Mouse (Mus musculus) heart, embryonic 11.5 days (tissue): ENCODE measurements around the gene Washc2. TPM values are rescaled to one million over a fixed set of nuclear protein-coding genes. Genes with fewer than 3 reads are reported as not detected.

Source experiments
- ATAC-seq: fragments of 200-750 bp; cut with Nextera tagmentation; replicated peaks from 2 replicates; pipeline ENCODE4 v1.8.0; 2017; ENCODE audit warnings: moderate library complexity; ENCODE audit not compliant: insufficient number of reproducible peaks, low FRiP score, low TSS enrichment
- H3K27ac ChIP-seq: fragments of 300-500 bp; sonication (generic); 2 replicates; pipeline ENCODE4 v1.5.1; 2014; ENCODE audit warnings: mild to moderate bottlenecking, low read depth, low read length
- H3K27me3 ChIP-seq: fragments of 300-500 bp; sonication (generic); 2 replicates; pipeline ENCODE4 v1.6.1; 2014; ENCODE audit warnings: mild to moderate bottlenecking, low read length, mixed read lengths; ENCODE audit not compliant: control insufficient read depth, insufficient read depth
- H3K36me3 ChIP-seq: fragments of 300-500 bp; sonication (generic); 2 replicates; pipeline ENCODE4 v1.6.1; 2014; ENCODE audit warnings: mild to moderate bottlenecking, low read length, moderate library complexity, mixed read lengths; ENCODE audit not compliant: control insufficient read depth, insufficient read depth
- H3K4me1 ChIP-seq: fragments of 300-500 bp; sonication (generic); 2 replicates; pipeline ENCODE4 v1.6.1; 2014; ENCODE audit warnings: low read length; ENCODE audit not compliant: control insufficient read depth, insufficient read depth
- H3K4me2 ChIP-seq: fragments of 300-500 bp; sonication (generic); 2 replicates; pipeline ENCODE4 v1.6.1; 2014; ENCODE audit warnings: mild to moderate bottlenecking, moderate library complexity
- H3K4me3 ChIP-seq: fragments of 300-500 bp; sonication (generic); 2 replicates; pipeline ENCODE4 v1.5.1; 2014; ENCODE audit warnings: low read depth, low read length
- H3K9ac ChIP-seq: fragments of 300-500 bp; sonication (generic); 2 replicates; pipeline ENCODE4 v1.6.1; 2014; ENCODE audit warnings: mild to moderate bottlenecking, low read depth, low read length, moderate library complexity
- H3K9me3 ChIP-seq: fragments of 300-500 bp; sonication (generic); replicated peaks from 2 replicates; pipeline ENCODE4 v1.6.1; 2016; ENCODE audit warnings: low read length; ENCODE audit not compliant: control insufficient read depth
- WGBS: fragments of 180-500 bp; shearing (Covaris S2); extraction: QIAGEN DNeasy Blood & Tissue Kit; methylation state at CpG from one replicate; pipeline ENCODE4 v1.1.7; 2014; ENCODE audit not compliant: insufficient replicate concordance; 5-methylcytosine and 5-hydroxymethylcytosine counted together
- polyA plus RNA-seq: library from polyadenylated mRNA; unstranded; fragments of >200 nt; fragmentation: Nextera tagmentation; extraction: Ambion mirVana; gene quantifications from 2 replicates; pipeline ENCODE4 v1.2.1, GENCODE M21; 2014

Washc2 gene
- polyA plus RNA-seq, 1 experiment from 2014 or later, result 31.1 TPM

DNA sequence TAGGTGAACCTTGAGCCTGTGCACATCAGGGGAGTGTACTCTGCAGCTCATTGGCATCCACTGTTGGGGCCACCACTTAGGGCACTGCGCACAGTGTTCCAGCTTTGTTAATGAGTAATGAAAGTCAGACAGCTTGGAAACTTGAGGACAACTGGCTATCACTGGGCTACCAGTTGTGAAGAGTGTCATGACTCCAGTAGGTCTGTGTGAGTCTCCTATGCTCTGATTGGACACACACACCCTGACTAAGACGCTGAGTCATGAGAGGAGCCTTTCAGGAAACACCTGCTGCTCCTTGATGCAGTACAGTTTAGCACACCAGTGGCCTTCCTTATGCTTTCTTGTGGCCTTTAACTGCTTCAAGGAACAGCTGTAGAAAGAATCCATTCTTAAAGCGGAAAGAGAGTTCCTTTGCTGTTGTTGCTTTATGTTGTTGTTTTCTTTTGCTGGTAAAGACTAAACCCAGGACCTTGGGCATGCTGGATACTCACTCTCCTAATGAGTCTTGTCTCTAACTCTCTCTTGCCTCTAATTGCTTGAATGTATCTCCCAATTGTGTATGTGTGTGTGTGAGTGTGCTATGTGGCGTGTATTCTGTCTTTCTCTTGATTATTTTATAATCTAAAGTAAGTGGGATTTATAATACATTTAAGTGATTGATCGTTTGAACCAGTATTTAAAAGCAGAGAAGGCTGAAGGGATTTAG, 79.2 kb downstream of the Washc2 start:
- Histone ChIP-seq H3K4me1 (no peaks in the 10 kb centered on the region), H3K4me3 (no peak overlapping the region), H3K9me3 (no peaks in the 10 kb centered on the region), H3K27me3 (no peaks in the 10 kb centered on the region), H3K9ac (no peak overlapping the region), H3K27ac (no peak overlapping the region), H3K36me3 (no peaks in the 10 kb centered on the region), H3K4me2 (no peak overlapping the region)
- ATAC-seq, result peak; percentile 63
- 62% methylated on average over 5 of the region's 5 CpGs for WGBS

- WGBS, result 91% methylated on average over 2 of the region's 2 CpGs
- no peak overlapping the region for H3K4me2 ChIP-seq
- no peak overlapping the region for H3K4me3 ChIP-seq
- no peaks in the 10 kb centered on the region for H3K36me3 ChIP-seq
- no peak for ATAC-seq
- no peaks in the 10 kb centered on the region for H3K27me3 ChIP-seq
- no peaks in the 10 kb centered on the region for H3K9me3 ChIP-seq
- no peak overlapping the region for H3K27ac ChIP-seq
- no peaks in the 10 kb centered on the region for H3K4me1 ChIP-seq
- H3K9ac ChIP-seq, result no peak overlapping the region
Measured at GRCm38 (mm10) chr6:116311411-116311810, 103.6 kb downstream of the Washc2 start.

Other genes starting within 250 kb of the Washc2 start
- 56.1 and 60.0 TPM in 2 replicates for gene Plxnd1, start 213.0 kb upstream of the Washc2 start, polyA plus RNA-seq
- 12.2 and 15.0 TPM in 2 replicates for gene Tmcc1, start 14.6 kb upstream of the Washc2 start, polyA plus RNA-seq
- 4.5 and 6.3 TPM in 2 replicates for gene Zfand4, start 56.2 kb downstream of the Washc2 start, polyA plus RNA-seq
- 25.2 and 31.9 TPM in 2 replicates for gene March8, start 130.0 kb downstream of the Washc2 start, polyA plus RNA-seq